Mouse (Mus musculus) neural tube, embryonic 14.5 days (tissue): ENCODE results near the gene 1110002E22Rik. TPM values are rescaled to one million over a fixed set of nuclear protein-coding genes. Genes with fewer than 3 reads are reported as not detected.

Experiments used
- ATAC-seq: fragments of 200-750 bp; cut with Nextera tagmentation; 2 replicates; pipeline ENCODE4 v1.8.0; 2017; ENCODE audit warnings: low read depth, mild to moderate bottlenecking, moderate TSS enrichment, moderate library complexity
- H3K27ac ChIP-seq: fragments of 300-500 bp; sonication (generic); 2 replicates; pipeline ENCODE4 v1.5.1; 2014; ENCODE audit warnings: low read depth, mild to moderate bottlenecking, control low read depth, low read length, moderate library complexity, mixed read lengths
- H3K27me3 ChIP-seq: fragments of 300-500 bp; sonication (generic); 2 replicates; pipeline ENCODE4 v1.6.1; 2014; ENCODE audit warnings: low read length; ENCODE audit not compliant: control insufficient read depth, insufficient read depth
- H3K36me3 ChIP-seq: fragments of 300-500 bp; sonication (generic); 2 replicates; pipeline ENCODE4 v1.6.1; 2014; ENCODE audit warnings: low read length, mixed read lengths; ENCODE audit not compliant: control insufficient read depth, insufficient read depth
- H3K4me1 ChIP-seq: fragments of 300-500 bp; sonication (generic); 2 replicates; pipeline ENCODE4 v1.6.1; 2014; ENCODE audit warnings: low read length; ENCODE audit not compliant: control insufficient read depth, insufficient read depth
- H3K4me2 ChIP-seq: fragments of 300-500 bp; sonication (generic); 2 replicates; pipeline ENCODE4 v1.6.1; 2014; ENCODE audit warnings: mild to moderate bottlenecking, low read depth, low read length, control low read depth
- H3K4me3 ChIP-seq: fragments of 300-500 bp; sonication (generic); 2 replicates; pipeline ENCODE4 v1.5.1; 2014; ENCODE audit warnings: low read depth, low read length, control low read depth, mixed read lengths
- H3K9ac ChIP-seq: fragments of 300-500 bp; sonication (generic); replicated peaks from 2 replicates; pipeline ENCODE4 v1.6.1; 2014; ENCODE audit warnings: low read depth, mild to moderate bottlenecking, control low read depth, low read length, mixed read lengths
- H3K9me3 ChIP-seq: fragments of 300-500 bp; sonication (generic); 2 replicates; pipeline ENCODE4 v1.6.1; 2016; ENCODE audit warnings: low read length; ENCODE audit not compliant: control insufficient read depth
- WGBS: fragments of 180-500 bp; shearing (Covaris S2); extraction: QIAGEN DNeasy Blood & Tissue Kit; methylation state at CpG from one replicate; pipeline ENCODE4 v1.1.7; 2014; 5-methylcytosine and 5-hydroxymethylcytosine counted together
- polyA plus RNA-seq: library from polyadenylated mRNA; unstranded; fragments of >200 nt; fragmentation: Nextera tagmentation; extraction: Ambion mirVana; gene quantifications from 2 replicates; pipeline ENCODE4 v1.2.1, GENCODE M21; 2014

The 1110002E22Rik gene
- polyA plus RNA-seq, 1 experiment from 2014 or later = 0.01 TPM

DNA sequence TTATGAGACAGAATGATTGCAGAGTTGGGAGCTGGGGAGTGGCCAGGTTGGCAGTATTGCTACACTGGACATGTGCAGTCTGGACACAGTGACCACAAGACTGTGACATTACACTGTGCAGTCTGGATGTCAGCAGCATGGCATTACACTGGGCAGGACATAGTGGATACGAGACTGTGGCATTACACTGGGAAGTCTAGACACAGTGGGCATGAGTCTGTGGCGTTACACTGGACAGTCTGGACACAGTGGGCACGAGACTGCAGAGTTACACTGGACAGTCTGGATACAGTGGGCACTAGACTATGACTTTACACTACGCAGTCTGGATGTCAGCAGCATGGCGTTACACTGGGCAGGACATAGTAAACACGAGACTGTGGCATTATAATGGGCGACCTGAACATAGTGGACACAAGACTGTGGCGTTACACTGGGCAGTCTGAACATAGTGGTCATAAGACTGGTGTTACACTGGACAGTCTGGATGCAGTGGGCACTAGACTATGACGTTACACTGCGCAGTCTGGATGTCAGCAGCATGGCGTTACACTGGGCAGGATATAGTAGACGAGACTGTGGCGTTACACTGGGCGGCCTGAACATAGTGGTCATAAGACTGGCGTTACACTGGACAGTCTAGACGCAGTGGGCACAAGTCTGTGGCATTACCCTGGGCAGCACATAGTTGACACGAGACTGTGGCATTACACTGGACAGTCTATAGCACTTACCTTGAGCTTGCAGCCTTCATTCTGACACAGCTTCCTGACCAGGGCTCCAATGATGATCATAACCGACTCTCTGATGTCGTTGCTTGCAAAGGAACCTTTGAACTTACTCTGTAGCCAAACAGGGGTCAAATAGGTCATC, 46.3 kb downstream of the 1110002E22Rik start:
- H3K9me3 ChIP-seq = no peaks in the 10 kb centered on the region
- H3K4me1 ChIP-seq = no peaks in the 10 kb centered on the region
- H3K4me3 ChIP-seq = no peak overlapping the region
- H3K36me3 ChIP-seq = no peaks in the 10 kb centered on the region
- H3K27ac ChIP-seq = no peak overlapping the region
- H3K4me2 ChIP-seq = no peak overlapping the region
- no peak; the same call in 1 of the 2 replicates for ATAC-seq
- no peak overlapping the region for H3K9ac ChIP-seq
- 92% methylated on average over 19 of the region's 19 CpGs for WGBS
- no peaks in the 10 kb centered on the region for H3K27me3 ChIP-seq

DNA sequence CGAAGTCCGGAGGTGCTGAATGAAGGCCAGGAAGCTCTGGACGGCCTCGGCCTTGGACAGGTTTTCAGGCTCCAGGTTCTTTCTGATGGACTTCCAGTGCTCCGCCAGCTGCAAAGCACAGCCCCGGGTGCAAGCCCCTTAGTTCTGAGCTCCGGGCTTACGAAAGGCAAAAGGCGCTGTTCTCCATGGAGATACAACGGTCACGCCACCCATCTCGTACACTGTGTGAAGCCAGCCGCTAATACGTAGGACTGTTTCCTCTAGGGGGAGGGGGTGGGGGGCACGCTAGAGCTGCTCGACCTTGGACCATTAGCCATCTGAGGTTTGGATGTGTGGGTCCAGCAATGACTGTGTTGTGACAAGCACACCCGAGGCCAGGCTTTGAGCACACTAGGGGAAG, 49.3 kb downstream of the 1110002E22Rik start:
- H3K9me3 ChIP-seq = no peaks in the 10 kb centered on the region
- no peaks in the 10 kb centered on the region for H3K36me3 ChIP-seq
- no peaks in the 10 kb centered on the region for H3K27me3 ChIP-seq
- no peak for ATAC-seq
- WGBS = 83% methylated on average over 17 of the region's 17 CpGs
- H3K9ac ChIP-seq = no peak overlapping the region
- H3K4me3 ChIP-seq = no peak overlapping the region
- no peak overlapping the region for H3K27ac ChIP-seq
- no peak overlapping the region for H3K4me2 ChIP-seq
- no peaks in the 10 kb centered on the region for H3K4me1 ChIP-seq

DNA sequence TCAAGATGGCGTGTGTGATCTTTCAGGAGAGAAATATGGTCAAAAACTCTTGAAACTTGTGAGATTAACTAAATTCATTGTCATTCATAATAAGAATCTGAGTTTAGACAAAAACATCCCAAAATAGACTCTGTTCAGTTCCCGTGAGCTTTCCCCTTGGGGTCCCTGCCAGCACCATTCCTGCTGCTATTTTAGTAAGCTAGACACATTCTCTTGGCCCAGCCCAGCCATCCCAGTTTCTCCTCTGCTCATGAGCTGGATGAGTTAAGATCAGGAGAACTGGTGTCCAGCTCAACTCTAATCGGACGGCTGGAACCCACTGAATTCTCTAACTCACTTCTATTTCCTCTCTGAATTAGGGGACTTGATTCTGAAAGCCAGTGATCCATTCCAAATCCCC, 52.0 kb downstream of the 1110002E22Rik start:
- Histone ChIP-seq H3K4me2 (no peak overlapping the region), H3K4me1 (no peaks in the 10 kb centered on the region), H3K36me3 (no peaks in the 10 kb centered on the region), H3K27ac (no peak overlapping the region), H3K9ac (no peak overlapping the region), H3K4me3 (no peak overlapping the region), H3K27me3 (no peaks in the 10 kb centered on the region), H3K9me3 (no peaks in the 10 kb centered on the region)
- ATAC-seq = no peak
- WGBS = 94% methylated on average over 4 of the region's 4 CpGs

DNA sequence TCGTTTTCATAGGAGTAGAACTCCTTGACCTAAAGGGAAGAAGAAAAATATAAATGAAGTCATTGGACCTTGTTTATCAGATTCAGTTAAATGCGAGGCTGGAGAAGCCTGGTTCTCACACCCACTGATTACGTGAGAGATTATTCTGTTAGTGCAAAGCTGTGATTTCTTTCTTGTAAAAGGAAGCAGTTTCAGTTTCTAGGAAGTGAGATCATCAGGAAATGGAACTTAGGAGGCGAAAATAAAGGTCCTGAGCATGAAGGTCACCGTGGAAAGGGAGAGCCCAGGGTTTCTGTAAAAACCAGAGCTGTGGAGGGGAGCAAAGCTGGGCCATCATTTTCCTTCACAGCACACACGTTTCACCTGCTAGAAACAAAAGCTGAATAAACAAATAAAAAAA, 53.5 kb downstream of the 1110002E22Rik start:
- no peaks in the 10 kb centered on the region for H3K27me3 ChIP-seq
- no peak overlapping the region for H3K27ac ChIP-seq
- H3K4me1 ChIP-seq = no peaks in the 10 kb centered on the region
- no peaks in the 10 kb centered on the region for H3K36me3 ChIP-seq
- no peak overlapping the region for H3K4me3 ChIP-seq
- no peaks in the 10 kb centered on the region for H3K9me3 ChIP-seq
- H3K9ac ChIP-seq = no peak overlapping the region
- H3K4me2 ChIP-seq = no peak overlapping the region
- no peak for ATAC-seq
- 79% methylated on average over 6 of the region's 6 CpGs for WGBS

DNA sequence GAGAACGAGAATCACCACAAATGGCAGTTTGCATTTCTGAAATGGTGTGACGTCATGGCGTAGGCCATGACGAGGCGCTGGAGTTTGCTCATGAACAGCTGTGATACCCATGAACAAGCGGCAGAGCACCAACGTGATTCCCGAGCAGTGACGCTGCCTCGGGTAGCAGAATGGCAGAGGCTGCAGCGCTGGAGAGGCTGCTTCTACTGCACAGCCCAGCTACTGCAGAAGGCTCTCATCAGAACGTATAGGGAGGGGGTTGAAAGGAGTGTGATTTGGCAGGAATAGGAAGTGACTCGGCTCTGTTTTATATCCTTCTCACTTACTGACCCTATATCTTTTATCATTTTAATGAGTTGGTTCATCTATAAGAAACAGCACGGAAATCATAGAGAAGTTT, 54.0 kb downstream of the 1110002E22Rik start:
- no peak overlapping the region for H3K9ac ChIP-seq
- no peak overlapping the region for H3K27ac ChIP-seq
- ATAC-seq = no peak
- H3K4me2 ChIP-seq = no peak overlapping the region
- no peaks in the 10 kb centered on the region for H3K4me1 ChIP-seq
- no peaks in the 10 kb centered on the region for H3K36me3 ChIP-seq
- no peak overlapping the region for H3K4me3 ChIP-seq
- no peaks in the 10 kb centered on the region for H3K9me3 ChIP-seq
- 75% methylated on average over 14 of the region's 14 CpGs for WGBS
- no peaks in the 10 kb centered on the region for H3K27me3 ChIP-seq

DNA sequence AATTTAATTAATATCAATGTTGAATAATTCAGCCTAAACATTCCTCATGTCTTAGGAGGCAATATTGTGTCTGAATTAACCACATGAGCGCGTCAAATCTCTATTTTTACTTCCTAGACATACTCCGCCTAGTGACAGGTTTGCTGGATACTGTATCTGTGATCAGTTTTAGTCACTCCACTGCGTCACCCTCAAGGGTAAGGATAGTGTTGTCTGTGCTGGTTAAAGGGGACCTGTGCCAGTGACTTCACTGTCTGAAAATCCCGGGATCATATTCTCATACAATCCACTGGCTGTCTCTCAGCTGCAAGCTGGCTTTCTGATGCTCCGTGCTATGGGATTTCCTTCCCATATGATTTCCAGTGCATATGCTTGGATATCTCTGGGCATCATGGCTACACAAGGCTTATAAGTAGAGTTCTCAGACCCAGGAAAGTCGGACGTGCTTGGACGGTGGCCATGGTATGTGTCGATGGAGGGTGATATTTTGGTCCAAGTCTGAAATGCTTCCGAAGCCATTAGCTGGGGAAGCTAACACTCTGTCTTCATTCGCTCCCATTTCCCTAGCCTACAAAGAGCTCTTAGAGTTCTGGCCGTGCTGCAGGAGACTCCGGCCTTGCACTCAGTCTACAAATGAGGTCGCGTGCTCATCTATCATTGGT, 54.7 kb downstream of the 1110002E22Rik start:
- H3K36me3 ChIP-seq = no peaks in the 10 kb centered on the region
- H3K4me1 ChIP-seq = no peaks in the 10 kb centered on the region
- ATAC-seq = no peak
- H3K4me2 ChIP-seq = no peak overlapping the region
- no peaks in the 10 kb centered on the region for H3K27me3 ChIP-seq
- H3K9ac ChIP-seq = no peak overlapping the region
- H3K9me3 ChIP-seq = no peaks in the 10 kb centered on the region
- 95% methylated on average over 16 of the region's 16 CpGs for WGBS
- H3K27ac ChIP-seq = no peak overlapping the region
- H3K4me3 ChIP-seq = no peak overlapping the region

DNA sequence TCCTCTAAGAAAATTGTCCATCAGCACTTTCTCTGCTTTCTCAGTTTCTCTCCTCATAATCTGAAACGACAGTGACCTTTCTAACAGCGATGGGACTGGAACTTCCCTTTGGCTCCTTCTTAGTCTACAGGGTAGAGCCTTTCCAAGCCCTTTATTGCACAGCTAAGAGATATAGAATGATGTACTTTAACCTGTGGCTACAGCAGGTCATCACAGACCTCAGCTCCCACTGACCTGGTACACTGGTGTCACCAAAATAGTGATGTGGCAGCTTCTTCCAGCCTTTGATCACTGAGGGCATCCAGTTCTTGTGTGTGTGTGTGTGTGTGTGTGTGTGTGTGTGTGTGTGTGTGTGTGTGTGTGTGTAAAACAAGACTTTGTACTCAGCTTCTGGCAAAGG, 56.6 kb downstream of the 1110002E22Rik start:
- no peaks in the 10 kb centered on the region for H3K4me1 ChIP-seq
- no peak overlapping the region for H3K9ac ChIP-seq
- H3K4me2 ChIP-seq = no peak overlapping the region
- H3K27me3 ChIP-seq = no peaks in the 10 kb centered on the region
- H3K27ac ChIP-seq = no peak overlapping the region
- no peak for ATAC-seq
- no peaks in the 10 kb centered on the region for H3K9me3 ChIP-seq
- WGBS = 95% methylated on average over 2 of the region's 2 CpGs
- no peaks in the 10 kb centered on the region for H3K36me3 ChIP-seq
- H3K4me3 ChIP-seq = no peak overlapping the region

DNA sequence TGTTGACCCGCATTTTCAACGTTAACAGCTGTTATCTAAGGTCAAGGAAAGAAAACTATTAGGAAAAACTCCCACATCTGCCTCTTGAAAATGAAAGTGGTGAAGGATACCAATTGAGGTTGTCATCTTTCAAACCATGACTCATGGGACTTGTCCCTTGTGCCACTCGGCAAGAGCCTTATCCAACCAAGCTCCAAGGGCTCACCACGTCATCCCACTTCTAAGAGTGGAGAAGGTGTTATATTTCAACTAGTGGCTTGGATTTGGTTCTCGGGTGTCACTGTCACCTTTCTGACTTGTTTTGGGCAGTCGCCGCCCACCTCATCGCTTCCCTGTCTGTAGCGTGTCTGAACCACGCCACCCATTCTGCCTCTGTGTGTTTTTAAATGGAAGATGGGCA, 59.0 kb downstream of the 1110002E22Rik start:
- ATAC-seq = no peak
- H3K27ac ChIP-seq = no peak overlapping the region
- H3K9ac ChIP-seq = no peak overlapping the region
- no peaks in the 10 kb centered on the region for H3K27me3 ChIP-seq
- H3K9me3 ChIP-seq = no peaks in the 10 kb centered on the region
- H3K4me3 ChIP-seq = no peak overlapping the region
- no peaks in the 10 kb centered on the region for H3K4me1 ChIP-seq
- no peaks in the 10 kb centered on the region for H3K36me3 ChIP-seq
- no peak overlapping the region for H3K4me2 ChIP-seq
- 86% methylated on average over 10 of the region's 10 CpGs for WGBS

DNA sequence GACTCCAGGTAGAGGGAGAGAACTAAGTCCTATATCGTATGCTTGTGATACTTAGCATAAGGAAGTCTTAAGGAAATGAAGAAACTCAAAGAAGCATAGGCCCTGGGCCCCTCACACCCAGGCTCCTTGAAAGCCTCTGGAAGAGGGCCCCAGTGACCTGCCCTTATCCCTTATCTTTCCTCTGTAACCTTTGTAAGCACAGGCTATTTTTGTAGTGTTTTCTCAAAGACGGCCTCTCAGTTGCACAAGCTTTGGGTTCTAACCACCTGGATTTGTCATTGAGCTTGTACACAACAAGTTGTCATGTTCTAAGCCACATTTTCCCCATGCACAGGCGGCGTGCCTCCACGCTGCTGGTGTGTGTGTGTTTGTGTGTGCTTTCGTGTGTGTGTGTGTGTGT, 64.3 kb downstream of the 1110002E22Rik start:
- no peak overlapping the region for H3K4me3 ChIP-seq
- no peak for ATAC-seq
- H3K9ac ChIP-seq = no peak overlapping the region
- no peaks in the 10 kb centered on the region for H3K36me3 ChIP-seq
- no peaks in the 10 kb centered on the region for H3K27me3 ChIP-seq
- no peaks in the 10 kb centered on the region for H3K9me3 ChIP-seq
- H3K4me1 ChIP-seq = no peaks in the 10 kb centered on the region
- H3K4me2 ChIP-seq = no peak overlapping the region
- WGBS = 96% methylated on average over 6 of the region's 6 CpGs
- no peak overlapping the region for H3K27ac ChIP-seq
